Mouse (Mus musculus): ENCODE results near the gene Cox18. TPM values are rescaled to one million over a fixed set of nuclear protein-coding genes. Genes with fewer than 3 reads are reported as not detected.
"Not testable (repeated sequence)": the region's sequence is repeated elsewhere in the genome, so short reads cannot be mapped to it uniquely, and the experiment has no call there.

The Cox18 gene
- total RNA-seq (2017), result 17.4 and 21.8 TPM in 2 replicates

- peak; percentile 97 to 98 for ATAC-seq (replicated peaks in 1 of 2; ENCODE audit: insufficient read depth in 1 of 2, low FRiP score in 2 of 2, low TSS enrichment in 1 of 2, low read depth in 1 of 2, poor library complexity in 2 of 2, severe bottlenecking in 2 of 2)
Measured at GRCm38 (mm10) chr5:90223534-90224381, at the start of gene Cox18. Gene Cox18 (minus strand): TSS chr5:90224001.

DNA sequence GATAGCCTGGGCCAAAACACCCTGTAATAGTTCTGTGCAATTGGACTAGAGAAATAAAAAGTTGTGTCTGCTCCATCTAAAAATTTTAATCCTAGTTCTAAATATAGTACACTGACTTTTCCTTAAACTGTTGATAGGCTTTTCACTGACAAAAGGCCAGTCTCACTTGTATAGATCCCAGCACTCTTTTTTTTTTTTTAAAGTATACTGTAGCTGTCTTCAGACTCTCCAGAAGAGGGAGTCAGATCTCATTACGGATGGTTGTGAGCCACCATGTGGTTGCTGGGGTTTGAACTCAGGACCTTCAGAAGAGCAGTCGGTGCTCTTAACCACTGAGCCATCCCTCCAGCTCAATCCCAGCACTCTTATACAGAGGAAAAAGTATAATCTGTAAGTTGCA lies 38.4 kb upstream of the Cox18 start:
- not testable (repeated sequence) for ATAC-seq (replicated peaks in 1 of 2; ENCODE audit: insufficient read depth in 1 of 2, low FRiP score in 2 of 2, low TSS enrichment in 1 of 2, low read depth in 1 of 2, poor library complexity in 2 of 2, severe bottlenecking in 2 of 2)

DNA sequence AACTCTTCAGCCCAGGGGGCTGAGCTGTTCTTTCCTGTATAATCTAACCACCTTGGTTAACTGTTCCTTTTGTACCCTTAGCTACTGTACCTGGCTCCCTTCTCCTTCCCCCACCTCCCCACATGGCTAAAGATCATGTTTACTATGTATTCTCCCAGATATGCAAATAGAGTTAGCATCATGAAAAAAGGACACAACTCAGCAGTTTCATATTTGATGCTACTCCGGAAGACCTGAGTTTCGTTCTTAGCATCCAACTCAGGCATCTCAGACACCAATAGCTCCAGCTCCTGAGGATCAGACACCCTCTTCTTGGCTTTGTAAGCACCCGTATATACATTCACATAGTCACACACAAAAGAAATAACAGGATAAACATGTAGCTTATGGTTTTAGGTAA lies 33.2 kb upstream of the Cox18 start:
- ATAC-seq (replicated peaks in 1 of 2; ENCODE audit: insufficient read depth in 1 of 2, low FRiP score in 2 of 2, low TSS enrichment in 1 of 2, low read depth in 1 of 2, poor library complexity in 2 of 2, severe bottlenecking in 2 of 2), result no peak

GRCm38 (mm10) chr5:90247503-90247902 lies 23.7 kb upstream of the Cox18 start:
- no peak for ATAC-seq (replicated peaks in 1 of 2; ENCODE audit: insufficient read depth in 1 of 2, low FRiP score in 2 of 2, low TSS enrichment in 1 of 2, low read depth in 1 of 2, poor library complexity in 2 of 2, severe bottlenecking in 2 of 2)

DNA sequence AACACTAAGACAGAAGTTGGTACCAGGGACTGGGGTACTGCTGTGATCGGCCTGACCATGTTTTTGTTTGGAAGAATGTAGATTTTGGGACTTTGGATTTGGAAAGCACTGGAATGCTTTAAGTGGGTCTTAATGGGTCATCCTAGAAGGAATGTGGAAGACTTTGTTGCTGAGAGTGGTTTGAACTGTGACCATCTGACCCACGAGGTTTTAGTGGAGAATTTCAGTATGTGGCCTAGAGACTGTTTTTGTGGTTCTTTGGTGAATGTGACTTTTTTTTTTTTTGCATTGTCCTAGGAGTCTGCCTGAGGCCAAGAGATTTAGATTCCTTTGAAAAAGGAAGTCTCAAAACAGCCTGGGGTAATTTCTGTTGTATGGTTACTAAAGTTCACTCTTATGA lies 23.2 kb upstream of the Cox18 start:
- no peak for ATAC-seq (replicated peaks in 1 of 2; ENCODE audit: insufficient read depth in 1 of 2, low FRiP score in 2 of 2, low TSS enrichment in 1 of 2, low read depth in 1 of 2, poor library complexity in 2 of 2, severe bottlenecking in 2 of 2)

- no peak for ATAC-seq (replicated peaks in 1 of 2; ENCODE audit: insufficient read depth in 1 of 2, low FRiP score in 2 of 2, low TSS enrichment in 1 of 2, low read depth in 1 of 2, poor library complexity in 2 of 2, severe bottlenecking in 2 of 2)
Measured at GRCm38 (mm10) chr5:90246567-90246966, 22.8 kb upstream of the Cox18 start.

DNA sequence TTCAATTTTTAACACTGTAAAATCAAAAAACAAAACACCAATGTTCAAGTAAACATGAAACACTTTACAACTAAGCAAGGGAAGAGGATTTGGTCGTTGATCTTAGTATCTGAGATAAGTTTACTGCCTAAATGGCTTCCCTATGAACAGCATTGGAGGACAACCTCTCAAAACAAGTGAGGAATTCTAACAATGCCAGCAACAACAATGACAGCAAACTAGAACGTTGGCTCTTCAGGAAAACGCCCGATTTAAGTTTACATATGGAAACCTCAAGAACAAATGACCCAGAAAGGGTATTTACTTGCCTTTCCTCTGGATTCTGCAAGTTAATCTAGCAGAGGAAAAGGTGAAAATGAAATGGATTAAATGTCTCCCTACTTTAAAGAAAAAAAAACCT lies 21.6 kb upstream of the Cox18 start:
- ATAC-seq (replicated peaks in 1 of 2; ENCODE audit: insufficient read depth in 1 of 2, low FRiP score in 2 of 2, low TSS enrichment in 1 of 2, low read depth in 1 of 2, poor library complexity in 2 of 2, severe bottlenecking in 2 of 2), result no peak

- ATAC-seq (replicated peaks in 1 of 2; ENCODE audit: insufficient read depth in 1 of 2, low FRiP score in 2 of 2, low TSS enrichment in 1 of 2, low read depth in 1 of 2, poor library complexity in 2 of 2, severe bottlenecking in 2 of 2), result no peak
Measured at GRCm38 (mm10) chr5:90235217-90235616, 11.4 kb upstream of the Cox18 start.

DNA sequence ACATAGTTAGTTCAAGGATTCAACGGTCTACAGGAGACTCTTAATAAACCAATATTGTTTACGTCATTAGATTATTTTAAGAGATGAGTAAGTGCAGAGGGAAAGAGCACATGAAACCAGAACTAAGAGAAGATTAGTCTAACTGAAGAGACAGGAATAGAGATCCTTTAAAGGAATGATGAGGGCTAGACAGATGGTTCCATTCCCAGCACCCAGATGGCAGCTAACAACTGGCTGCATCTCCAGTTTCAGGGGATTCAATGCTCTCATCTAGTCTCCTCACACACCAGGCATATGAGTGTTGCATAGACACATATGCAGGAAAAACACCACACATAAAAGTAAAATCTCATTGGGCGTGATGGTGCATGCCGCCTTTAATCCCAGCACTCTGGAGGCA lies 9.5 kb upstream of the Cox18 start:
- ATAC-seq (replicated peaks in 1 of 2; ENCODE audit: insufficient read depth in 1 of 2, low FRiP score in 2 of 2, low TSS enrichment in 1 of 2, low read depth in 1 of 2, poor library complexity in 2 of 2, severe bottlenecking in 2 of 2), result no peak

DNA sequence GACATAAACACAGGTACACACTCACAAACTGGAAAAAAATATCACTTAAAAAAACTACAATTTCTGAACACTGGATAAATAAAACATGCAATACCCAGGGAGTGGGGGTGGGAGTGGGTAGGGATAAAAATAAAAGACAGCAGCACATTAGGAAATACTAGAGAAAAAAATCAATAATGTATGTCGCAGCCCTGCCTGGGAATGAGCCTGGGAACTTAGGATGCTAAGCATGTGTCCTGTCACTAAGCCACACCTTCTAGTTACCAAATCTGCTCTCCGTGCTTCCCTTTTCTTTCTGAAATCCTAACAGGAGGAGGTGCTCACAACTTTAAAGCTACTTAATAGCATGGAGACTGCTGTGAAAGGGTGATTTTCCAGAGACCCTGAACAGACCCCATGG lies 6.0 kb upstream of the Cox18 start:
- no peak for ATAC-seq (replicated peaks in 1 of 2; ENCODE audit: insufficient read depth in 1 of 2, low FRiP score in 2 of 2, low TSS enrichment in 1 of 2, low read depth in 1 of 2, poor library complexity in 2 of 2, severe bottlenecking in 2 of 2)

DNA sequence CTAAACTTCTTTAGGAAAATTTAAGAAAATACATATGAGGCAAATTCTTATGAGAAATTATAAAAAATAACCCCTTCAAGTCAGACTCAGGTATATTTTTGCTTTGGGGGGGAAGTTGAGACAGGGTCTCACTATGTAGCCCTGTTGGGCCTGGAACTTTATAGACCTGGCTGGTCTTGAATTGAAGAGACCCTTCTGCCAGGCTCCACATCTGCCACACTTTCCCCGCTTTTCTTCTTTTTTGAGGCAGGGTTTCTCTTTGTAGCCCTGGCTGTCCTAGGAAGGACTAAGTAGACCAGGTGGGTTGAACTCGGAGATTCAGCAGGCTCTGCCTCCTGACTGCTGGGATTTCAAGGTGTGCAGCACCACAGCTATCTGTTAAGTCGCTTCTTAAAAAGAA lies 2.9 kb upstream of the Cox18 start:
- ATAC-seq (replicated peaks in 1 of 2; ENCODE audit: insufficient read depth in 1 of 2, low FRiP score in 2 of 2, low TSS enrichment in 1 of 2, low read depth in 1 of 2, poor library complexity in 2 of 2, severe bottlenecking in 2 of 2), result no peak

GRCm38 (mm10) chr5:90224730-90225129 lies 929 bp upstream of the Cox18 start:
- ATAC-seq (replicated peaks in 1 of 2; ENCODE audit: insufficient read depth in 1 of 2, low FRiP score in 2 of 2, low TSS enrichment in 1 of 2, low read depth in 1 of 2, poor library complexity in 2 of 2, severe bottlenecking in 2 of 2), result no peak

GRCm38 (mm10) chr5:90222937-90223336 lies 864 bp downstream of the Cox18 start:
- no peak for ATAC-seq (replicated peaks in 1 of 2; ENCODE audit: insufficient read depth in 1 of 2, low FRiP score in 2 of 2, low TSS enrichment in 1 of 2, low read depth in 1 of 2, poor library complexity in 2 of 2, severe bottlenecking in 2 of 2)

DNA sequence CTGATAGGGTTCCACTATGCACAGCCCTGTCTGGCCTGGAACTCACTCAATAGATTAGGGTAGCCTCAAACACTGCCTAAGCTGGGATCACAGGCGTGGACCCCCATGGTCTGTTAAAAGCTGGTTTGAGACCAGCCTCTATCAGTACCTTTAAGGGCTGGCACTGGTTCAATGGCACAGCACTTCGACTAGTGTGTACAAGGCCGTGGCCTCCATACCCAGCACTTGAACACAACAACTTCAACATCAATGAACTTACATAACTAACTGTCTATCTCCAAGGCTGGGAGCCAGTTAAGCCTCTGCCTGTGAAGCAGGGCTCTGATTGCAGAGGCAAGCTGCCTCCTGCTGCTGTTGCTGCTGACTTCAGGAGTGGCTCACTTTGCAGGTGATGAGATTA lies 6.0 kb downstream of the Cox18 start:
- no peak for ATAC-seq (replicated peaks in 1 of 2; ENCODE audit: insufficient read depth in 1 of 2, low FRiP score in 2 of 2, low TSS enrichment in 1 of 2, low read depth in 1 of 2, poor library complexity in 2 of 2, severe bottlenecking in 2 of 2)

- no peak for ATAC-seq (replicated peaks in 1 of 2; ENCODE audit: insufficient read depth in 1 of 2, low FRiP score in 2 of 2, low TSS enrichment in 1 of 2, low read depth in 1 of 2, poor library complexity in 2 of 2, severe bottlenecking in 2 of 2)
Measured at GRCm38 (mm10) chr5:90217226-90217625, 6.6 kb downstream of the Cox18 start.

DNA sequence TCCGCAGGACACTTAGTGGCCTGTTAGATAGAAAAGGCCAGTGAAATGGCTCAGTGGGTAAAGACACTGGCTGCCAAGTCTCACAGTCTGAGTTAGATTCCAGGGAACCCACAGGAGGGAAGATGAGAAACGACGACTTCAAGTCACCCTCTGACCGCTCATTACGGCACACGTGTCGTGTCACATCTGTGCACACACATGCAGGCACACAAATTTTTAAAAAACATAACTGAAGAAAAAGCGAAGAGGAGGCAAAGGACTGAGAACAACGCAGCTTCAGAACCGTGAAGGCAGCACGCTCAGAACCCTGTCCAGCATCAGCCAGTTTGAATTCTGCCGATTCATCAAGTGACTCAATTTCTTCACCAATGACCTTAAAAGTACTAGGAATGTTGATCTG lies 10.4 kb downstream of the Cox18 start:
- no peak for ATAC-seq (replicated peaks in 1 of 2; ENCODE audit: insufficient read depth in 1 of 2, low FRiP score in 2 of 2, low TSS enrichment in 1 of 2, low read depth in 1 of 2, poor library complexity in 2 of 2, severe bottlenecking in 2 of 2)

DNA sequence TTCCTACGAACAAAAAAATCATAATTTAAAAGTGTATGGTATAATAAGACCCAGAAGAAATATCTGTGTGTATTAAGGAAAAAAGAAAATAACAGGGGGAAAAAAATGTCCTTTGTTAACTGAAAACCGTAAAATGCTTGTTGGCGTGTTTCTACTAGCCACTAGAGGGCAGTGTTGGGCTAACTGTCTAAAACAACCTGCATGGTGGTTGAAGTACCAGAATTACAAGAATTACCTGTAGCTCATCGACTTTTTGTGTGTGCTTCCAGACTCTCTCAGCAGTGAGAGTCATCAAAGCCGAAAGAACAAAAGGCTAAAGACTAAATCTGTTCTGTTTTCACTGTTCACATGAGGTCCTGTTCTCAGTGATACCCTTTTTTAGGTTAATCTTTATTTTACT lies 20.6 kb downstream of the Cox18 start:
- ATAC-seq (replicated peaks in 1 of 2; ENCODE audit: insufficient read depth in 1 of 2, low FRiP score in 2 of 2, low TSS enrichment in 1 of 2, low read depth in 1 of 2, poor library complexity in 2 of 2, severe bottlenecking in 2 of 2), result peak; percentile 49 to 74; a peak in 1 of 4 replicates

DNA sequence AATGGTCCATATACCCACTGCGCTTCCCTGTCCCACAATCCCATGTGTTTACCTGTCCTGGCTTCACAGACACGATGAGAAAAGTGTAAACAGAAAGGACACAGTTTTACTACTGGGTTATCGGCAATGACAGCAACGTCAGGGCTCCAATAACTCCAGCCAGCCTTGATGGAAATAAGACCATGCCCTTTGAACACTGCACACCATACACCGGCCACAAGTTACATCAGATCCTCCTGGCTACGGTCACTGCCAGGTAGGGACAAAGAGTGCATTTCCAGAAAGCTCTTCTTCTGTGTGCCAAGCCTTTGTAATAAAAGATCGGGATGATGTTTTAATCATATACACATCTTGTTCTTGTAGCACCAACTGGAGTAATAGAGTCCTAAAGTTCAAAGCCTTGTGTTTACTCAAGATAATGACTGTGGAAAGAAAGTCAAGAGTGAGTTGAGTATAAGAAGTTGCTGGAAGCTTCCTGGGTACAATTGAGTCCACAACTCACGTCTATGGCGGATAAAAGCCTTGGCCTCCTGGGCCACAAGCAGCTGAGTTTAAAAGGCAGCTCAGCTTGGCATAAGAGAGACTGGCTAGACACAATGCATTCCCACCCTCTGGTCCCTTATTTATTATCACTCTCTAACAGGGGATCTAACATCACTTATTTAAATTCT lies 21.2 kb downstream of the Cox18 start:
- no peak for ATAC-seq (replicated peaks in 1 of 2; ENCODE audit: insufficient read depth in 1 of 2, low FRiP score in 2 of 2, low TSS enrichment in 1 of 2, low read depth in 1 of 2, poor library complexity in 2 of 2, severe bottlenecking in 2 of 2)
